Mouse (Mus musculus): ENCODE data around the gene Naa35. TPM values are rescaled to one million over a fixed set of nuclear protein-coding genes. Genes with fewer than 3 reads are reported as not detected.

The Naa35 gene
- polyA plus RNA-seq, 1 experiment from 2014 or later: 71.0 TPM

- ATAC-seq (ENCODE audit: low read depth) (no peak), DNase-seq (ENCODE audit: low spot score) (no peak)
- 98% methylated on average over 2 of the region's 2 CpGs for WGBS
- Histone ChIP-seq H3K4me1 (ENCODE audit: control insufficient read depth, insufficient read depth, low read length) (no peaks in the 10 kb centered on the region), H3K36me3 (ENCODE audit: control insufficient read depth, insufficient read depth, low read length) (peaks cover 97% of the 10 kb centered on the region), H3K9ac (ENCODE audit: low read depth, low read length) (no peak overlapping the region), H3K9me3 (ENCODE audit: control insufficient read depth, low read length) (no peaks in the 10 kb centered on the region), H3K27ac (replicated peaks; ENCODE audit: low read depth, low read length) (no peak overlapping the region), H3K4me3 (ENCODE audit: low read depth, low read length) (no peak overlapping the region), H3K27me3 (replicated peaks; ENCODE audit: control insufficient read depth, insufficient read depth, low read length) (no peaks in the 10 kb centered on the region), H3K4me2 (ENCODE audit: low read depth, low read length) (no peak overlapping the region)
Observed at GRCm38 (mm10) chr13:59610437-59610836, 25.4 kb downstream of the Naa35 start.

- Histone ChIP-seq H3K36me3 (ENCODE audit: control insufficient read depth, insufficient read depth, low read length) (peaks cover 87% of the 10 kb centered on the region), H3K4me1 (ENCODE audit: control insufficient read depth, insufficient read depth, low read length) (no peaks in the 10 kb centered on the region), H3K9ac (ENCODE audit: low read depth, low read length) (no peak overlapping the region), H3K4me2 (ENCODE audit: low read depth, low read length) (no peak overlapping the region), H3K27me3 (replicated peaks; ENCODE audit: control insufficient read depth, insufficient read depth, low read length) (no peaks in the 10 kb centered on the region), H3K27ac (replicated peaks; ENCODE audit: low read depth, low read length) (no peak overlapping the region), H3K9me3 (ENCODE audit: control insufficient read depth, low read length) (no peaks in the 10 kb centered on the region), H3K4me3 (ENCODE audit: low read depth, low read length) (no peak overlapping the region)
- DNase-seq (ENCODE audit: low spot score): no peak
- ATAC-seq (ENCODE audit: low read depth): no peak
- WGBS: 84% methylated on average over 4 of the region's 4 CpGs
Observed at GRCm38 (mm10) chr13:59613868-59614267, 28.8 kb downstream of the Naa35 start.

- ATAC-seq (ENCODE audit: low read depth): no peak
- no peak for DNase-seq (ENCODE audit: low spot score)
- H3K27ac ChIP-seq (replicated peaks; ENCODE audit: low read depth, low read length): no peak overlapping the region
- peaks cover 84% of the 10 kb centered on the region for H3K36me3 ChIP-seq (ENCODE audit: control insufficient read depth, insufficient read depth, low read length)
- no peak overlapping the region for H3K9ac ChIP-seq (ENCODE audit: low read depth, low read length)
- H3K9me3 ChIP-seq (ENCODE audit: control insufficient read depth, low read length): no peaks in the 10 kb centered on the region
- no peak overlapping the region for H3K4me2 ChIP-seq (ENCODE audit: low read depth, low read length)
- WGBS: over 99% methylated on average over 4 of the region's 4 CpGs
- H3K4me3 ChIP-seq (ENCODE audit: low read depth, low read length): no peak overlapping the region
- H3K27me3 ChIP-seq (replicated peaks; ENCODE audit: control insufficient read depth, insufficient read depth, low read length): no peaks in the 10 kb centered on the region
- H3K4me1 ChIP-seq (ENCODE audit: control insufficient read depth, insufficient read depth, low read length): no peaks in the 10 kb centered on the region
Observed at GRCm38 (mm10) chr13:59615152-59615551, 30.1 kb downstream of the Naa35 start.

- Histone ChIP-seq H3K27me3 (replicated peaks; ENCODE audit: control insufficient read depth, insufficient read depth, low read length) (no peaks in the 10 kb centered on the region), H3K36me3 (ENCODE audit: control insufficient read depth, insufficient read depth, low read length) (peaks cover 84% of the 10 kb centered on the region), H3K4me3 (ENCODE audit: low read depth, low read length) (no peak overlapping the region), H3K4me2 (ENCODE audit: low read depth, low read length) (no peak overlapping the region), H3K9me3 (ENCODE audit: control insufficient read depth, low read length) (no peaks in the 10 kb centered on the region), H3K9ac (ENCODE audit: low read depth, low read length) (no peak overlapping the region), H3K4me1 (ENCODE audit: control insufficient read depth, insufficient read depth, low read length) (no peaks in the 10 kb centered on the region), H3K27ac (replicated peaks; ENCODE audit: low read depth, low read length) (no peak overlapping the region)
- 81% methylated on average over 4 of the region's 4 CpGs for WGBS
- DNase-seq (ENCODE audit: low spot score) (no peak), ATAC-seq (ENCODE audit: low read depth) (no peak)
Observed at GRCm38 (mm10) chr13:59615554-59615953, 30.5 kb downstream of the Naa35 start.

- Histone ChIP-seq H3K4me3 (ENCODE audit: low read depth, low read length) (no peak overlapping the region), H3K4me2 (ENCODE audit: low read depth, low read length) (no peak overlapping the region), H3K9ac (ENCODE audit: low read depth, low read length) (no peak overlapping the region), H3K27me3 (replicated peaks; ENCODE audit: control insufficient read depth, insufficient read depth, low read length) (no peaks in the 10 kb centered on the region), H3K4me1 (ENCODE audit: control insufficient read depth, insufficient read depth, low read length) (no peaks in the 10 kb centered on the region), H3K9me3 (ENCODE audit: control insufficient read depth, low read length) (no peaks in the 10 kb centered on the region), H3K27ac (replicated peaks; ENCODE audit: low read depth, low read length) (no peak overlapping the region), H3K36me3 (ENCODE audit: control insufficient read depth, insufficient read depth, low read length) (peaks cover 83% of the 10 kb centered on the region)
- ATAC-seq (ENCODE audit: low read depth) (no peak), DNase-seq (ENCODE audit: low spot score) (no peak)
- WGBS: 88% methylated on average over 6 of the region's 6 CpGs
Observed at GRCm38 (mm10) chr13:59618463-59618862, 33.4 kb downstream of the Naa35 start.

- no peak for DNase-seq (ENCODE audit: low spot score)
- WGBS: 85% methylated on average over 7 of the region's 7 CpGs
- ATAC-seq (ENCODE audit: low read depth): no peak
- Histone ChIP-seq H3K9me3 (ENCODE audit: control insufficient read depth, low read length) (no peaks in the 10 kb centered on the region), H3K27ac (replicated peaks; ENCODE audit: low read depth, low read length) (no peak overlapping the region), H3K4me2 (ENCODE audit: low read depth, low read length) (no peak overlapping the region), H3K4me3 (ENCODE audit: low read depth, low read length) (no peak overlapping the region), H3K9ac (ENCODE audit: low read depth, low read length) (no peak overlapping the region), H3K36me3 (ENCODE audit: control insufficient read depth, insufficient read depth, low read length) (peaks cover 87% of the 10 kb centered on the region), H3K27me3 (replicated peaks; ENCODE audit: control insufficient read depth, insufficient read depth, low read length) (no peaks in the 10 kb centered on the region), H3K4me1 (ENCODE audit: control insufficient read depth, insufficient read depth, low read length) (no peaks in the 10 kb centered on the region)
Observed at GRCm38 (mm10) chr13:59621643-59622489, 36.8 kb downstream of the Naa35 start.

GRCm38 (mm10) chr13:59624389-59624788 lies 39.3 kb downstream of the Naa35 start:
- ATAC-seq (ENCODE audit: low read depth): peak; percentile 62; the same call in 1 of the 2 replicates
- no peaks in the 10 kb centered on the region for H3K27me3 ChIP-seq (replicated peaks; ENCODE audit: control insufficient read depth, insufficient read depth, low read length)
- 66% methylated on average over 3 of the region's 3 CpGs for WGBS
- no peaks in the 10 kb centered on the region for H3K9me3 ChIP-seq (ENCODE audit: control insufficient read depth, low read length)
- H3K4me2 ChIP-seq (ENCODE audit: low read depth, low read length): no peak overlapping the region
- H3K4me3 ChIP-seq (ENCODE audit: low read depth, low read length): no peak overlapping the region
- H3K36me3 ChIP-seq (ENCODE audit: control insufficient read depth, insufficient read depth, low read length): peaks cover 87% of the 10 kb centered on the region
- peak; percentile 51 for DNase-seq (ENCODE audit: low spot score)
- H3K4me1 ChIP-seq (ENCODE audit: control insufficient read depth, insufficient read depth, low read length): no peaks in the 10 kb centered on the region
- no peak overlapping the region for H3K27ac ChIP-seq (replicated peaks; ENCODE audit: low read depth, low read length)
- no peak overlapping the region for H3K9ac ChIP-seq (ENCODE audit: low read depth, low read length)

GRCm38 (mm10) chr13:59624903-59625302 lies 39.8 kb downstream of the Naa35 start:
- Histone ChIP-seq H3K4me2 (ENCODE audit: low read depth, low read length) (no peak overlapping the region), H3K9me3 (ENCODE audit: control insufficient read depth, low read length) (no peaks in the 10 kb centered on the region), H3K9ac (ENCODE audit: low read depth, low read length) (no peak overlapping the region), H3K4me1 (ENCODE audit: control insufficient read depth, insufficient read depth, low read length) (no peaks in the 10 kb centered on the region), H3K4me3 (ENCODE audit: low read depth, low read length) (no peak overlapping the region), H3K27ac (replicated peaks; ENCODE audit: low read depth, low read length) (no peak overlapping the region), H3K36me3 (ENCODE audit: control insufficient read depth, insufficient read depth, low read length) (peaks cover 90% of the 10 kb centered on the region), H3K27me3 (replicated peaks; ENCODE audit: control insufficient read depth, insufficient read depth, low read length) (no peaks in the 10 kb centered on the region)
- DNase-seq (ENCODE audit: low spot score): peak; percentile 32
- ATAC-seq (ENCODE audit: low read depth): 0 out of 2 replicates have a peak, but pooled peaks have one; percentile 44
- 67% methylated on average over 5 of the region's 5 CpGs for WGBS

GRCm38 (mm10) chr13:59626739-59627138 lies 41.7 kb downstream of the Naa35 start:
- peaks cover 90% of the 10 kb centered on the region for H3K36me3 ChIP-seq (ENCODE audit: control insufficient read depth, insufficient read depth, low read length)
- H3K9ac ChIP-seq (ENCODE audit: low read depth, low read length): no peak overlapping the region
- no peaks in the 10 kb centered on the region for H3K27me3 ChIP-seq (replicated peaks; ENCODE audit: control insufficient read depth, insufficient read depth, low read length)
- no peak for DNase-seq (ENCODE audit: low spot score)
- H3K4me2 ChIP-seq (ENCODE audit: low read depth, low read length): no peak overlapping the region
- no peaks in the 10 kb centered on the region for H3K4me1 ChIP-seq (ENCODE audit: control insufficient read depth, insufficient read depth, low read length)
- no peaks in the 10 kb centered on the region for H3K9me3 ChIP-seq (ENCODE audit: control insufficient read depth, low read length)
- WGBS: 81% methylated on average over 7 of the region's 7 CpGs
- no peak for ATAC-seq (ENCODE audit: low read depth)
- H3K4me3 ChIP-seq (ENCODE audit: low read depth, low read length): no peak overlapping the region
- H3K27ac ChIP-seq (replicated peaks; ENCODE audit: low read depth, low read length): no peak overlapping the region
